Mouse (Mus musculus): ENCODE data around the gene Phtf2. TPM values are rescaled to one million over a fixed set of nuclear protein-coding genes. Genes with fewer than 3 reads are reported as not detected.
"Not testable (repeated sequence)": the region's sequence is repeated elsewhere in the genome, so short reads cannot be mapped to it uniquely, and the experiment has no call there.

Phtf2 gene
- polyA plus RNA-seq, 1 experiment = 2.7 TPM

DNA sequence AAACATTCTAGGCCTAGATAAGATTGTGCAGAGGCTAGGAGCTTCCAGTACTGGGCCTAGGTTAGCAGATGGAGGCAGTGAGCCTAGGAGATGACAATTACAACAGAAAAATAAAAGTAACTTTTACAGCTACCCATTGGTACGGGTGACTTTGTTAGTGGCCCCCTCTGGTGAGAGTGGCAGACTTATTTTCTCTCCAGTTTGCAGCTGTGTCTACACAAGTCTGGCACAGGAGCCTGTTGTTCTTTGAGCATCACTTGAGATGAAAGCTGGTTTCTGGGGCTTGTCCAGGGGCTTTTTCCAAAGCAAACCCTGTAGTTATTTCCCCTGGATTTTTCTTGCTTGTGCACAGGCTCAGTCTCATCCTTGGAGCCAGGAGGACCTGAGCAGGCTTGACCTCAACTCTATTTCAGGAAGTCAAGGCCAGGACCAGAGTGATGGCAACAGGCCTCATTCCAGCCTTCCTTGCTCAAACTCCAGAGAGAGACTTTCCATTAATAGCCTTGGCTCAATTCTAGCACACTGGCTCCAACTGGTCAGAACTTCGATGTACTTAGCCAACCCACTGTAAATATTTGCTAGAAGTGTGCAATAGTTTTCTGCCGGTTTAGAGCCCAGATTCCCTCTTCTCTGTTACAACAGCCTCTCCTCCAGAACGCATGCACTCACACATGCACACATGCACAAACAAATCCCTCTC lies 161.6 kb downstream of the Phtf2 start:
- TF ChIP-seq CTCF (IDR thresholded peaks at IDR 0.05; ENCODE audit: control insufficient read depth, insufficient read depth, insufficient replicate concordance, low read depth, low read length) = no peak
- TF ChIP-seq POLR2A (IDR thresholded peaks at IDR 0.05; ENCODE audit: control insufficient read depth, low read depth, low read length) = no peak
- Histone ChIP-seq H3K4me3 (ENCODE audit: control insufficient read depth, low read depth, low read length) (no peak overlapping the region), H3K4me1 (ENCODE audit: control insufficient read depth, insufficient read depth, low read length) (no peaks in the 10 kb centered on the region), H3K36me3 (ENCODE audit: control insufficient read depth, insufficient read depth, low read length) (no peaks in the 10 kb centered on the region), H3K27me3 (ENCODE audit: control insufficient read depth, insufficient read depth, low read length) (no peaks in the 10 kb centered on the region), H3K27ac (ENCODE audit: control insufficient read depth, insufficient read depth, low read depth, low read length) (peak overlapping the region; percentile 26; the same call in 1 of the 2 replicates)

DNA sequence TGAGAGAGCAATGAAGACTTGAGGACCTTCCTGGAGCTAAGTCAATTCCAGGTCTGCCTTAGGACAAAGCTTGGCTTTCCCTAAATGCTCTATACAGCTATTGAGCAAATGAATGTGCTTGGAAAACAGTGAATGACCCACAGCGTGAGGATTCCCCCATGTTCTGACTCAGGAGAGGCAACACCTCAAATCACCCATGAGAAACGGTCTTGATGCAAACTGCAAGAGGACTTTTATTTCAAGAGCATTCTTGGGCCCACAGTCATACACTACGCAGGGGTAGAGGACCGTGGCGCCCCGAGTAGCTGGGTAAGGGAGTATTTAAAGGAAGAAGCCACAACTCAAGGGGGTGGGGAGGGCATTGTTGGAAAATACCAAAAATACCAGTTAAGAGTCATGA lies 165.9 kb downstream of the Phtf2 start:
- H3K27me3 ChIP-seq (ENCODE audit: control insufficient read depth, insufficient read depth, low read length); H3K36me3 ChIP-seq (ENCODE audit: control insufficient read depth, insufficient read depth, low read length); H3K4me3 ChIP-seq (ENCODE audit: control insufficient read depth, low read depth, low read length); H3K4me1 ChIP-seq (ENCODE audit: control insufficient read depth, insufficient read depth, low read length); H3K27ac ChIP-seq (ENCODE audit: control insufficient read depth, insufficient read depth, low read depth, low read length): not testable (repeated sequence)

GRCm38 (mm10) chr5:20714619-20715018 lies 167.3 kb downstream of the Phtf2 start:
- not testable (repeated sequence) for H3K27me3 ChIP-seq (ENCODE audit: control insufficient read depth, insufficient read depth, low read length); H3K4me3 ChIP-seq (ENCODE audit: control insufficient read depth, low read depth, low read length); H3K27ac ChIP-seq (ENCODE audit: control insufficient read depth, insufficient read depth, low read depth, low read length); H3K4me1 ChIP-seq (ENCODE audit: control insufficient read depth, insufficient read depth, low read length); H3K36me3 ChIP-seq (ENCODE audit: control insufficient read depth, insufficient read depth, low read length)

GRCm38 (mm10) chr5:20710845-20711244 lies 171.1 kb downstream of the Phtf2 start:
- H3K27ac ChIP-seq (ENCODE audit: control insufficient read depth, insufficient read depth, low read depth, low read length); H3K27me3 ChIP-seq (ENCODE audit: control insufficient read depth, insufficient read depth, low read length); H3K4me3 ChIP-seq (ENCODE audit: control insufficient read depth, low read depth, low read length); H3K4me1 ChIP-seq (ENCODE audit: control insufficient read depth, insufficient read depth, low read length); H3K36me3 ChIP-seq (ENCODE audit: control insufficient read depth, insufficient read depth, low read length): not testable (repeated sequence)

Other genes starting within 250 kb of the Phtf2 start
- gene Tmem60, start 67 bp upstream of the Phtf2 start, polyA plus RNA-seq (2012; rRNA removed) = 75.0 and 84.1 TPM in 2 replicates
- gene Rsbn1l, start 74.3 kb upstream of the Phtf2 start, polyA plus RNA-seq (2012; rRNA removed) = 2.4 and 2.5 TPM in 2 replicates
- 12.5 and 16.2 TPM in 2 replicates for gene Ptpn12, start 173.8 kb upstream of the Phtf2 start, polyA plus RNA-seq (2012; rRNA removed)

Data from testis, adult 2 months (tissue).